Mouse (Mus musculus) CH12.LX (cell line): ENCODE measurements around the gene Gm10770. TPM values are rescaled to one million over a fixed set of nuclear protein-coding genes. Genes with fewer than 3 reads are reported as not detected.

Source experiments
- DNase-seq: peaks from one replicate; pipeline ENCODE4 v3.0.0-alpha.2; 2013; ENCODE audit errors: extremely low read depth
- H3K27ac ChIP-seq: 2 replicates; pipeline ENCODE4 v1.5.1; 2012; ENCODE audit warnings: low read depth, mild to moderate bottlenecking, control low read depth, moderate library complexity; ENCODE audit not compliant: insufficient read depth
- H3K27me3 ChIP-seq: replicated peaks from 2 replicates; pipeline ENCODE3; 2012; ENCODE audit warnings: inconsistent platforms
- H3K36me3 ChIP-seq, 2 experiments: replicated peaks in 1 of 2; 2 replicates each; pipeline versions ENCODE3 to v1.6.1; 2012; ENCODE audit warnings: inconsistent platforms in 1 of 2, low read length in 1 of 2, mild to moderate bottlenecking in 1 of 2, mixed read lengths in 1 of 2, moderate library complexity in 1 of 2; ENCODE audit not compliant: control insufficient read depth in 1 of 2, insufficient read depth in 1 of 2
- H3K4me1 ChIP-seq, 2 experiments: 2 replicates each; pipeline ENCODE4 v1.6.1; 2012; ENCODE audit warnings: inconsistent platforms in 1 of 2, moderate library complexity in 1 of 2; ENCODE audit not compliant: insufficient read depth in 2 of 2, control insufficient read depth in 1 of 2
- H3K4me2 ChIP-seq: 2 replicates; pipeline ENCODE4 v1.6.1; 2012; ENCODE audit warnings: low read depth, mild to moderate bottlenecking, control low read depth; ENCODE audit not compliant: poor library complexity, insufficient read depth, severe bottlenecking
- H3K4me3 ChIP-seq, 3 experiments: fragments of 150-350 bp in 1 of 3; sonication (generic) in 1 of 3; replicated peaks in 1 of 3; 2 replicates each; pipeline versions ENCODE3 to v1.5.1; 2011 to 2012; ENCODE audit warnings: low read depth in 2 of 3, low read length in 2 of 3, mild to moderate bottlenecking in 2 of 3, moderate library complexity in 2 of 3, control low read depth in 1 of 3, improper control_type of control experiment in 1 of 3, inconsistent platforms in 1 of 3, mixed read lengths in 1 of 3; ENCODE audit not compliant: poor library complexity in 1 of 3
- H3K79me2 ChIP-seq: replicated peaks from 2 replicates; pipeline ENCODE4 v1.6.1; 2012; ENCODE audit warnings: mild to moderate bottlenecking, moderate library complexity; ENCODE audit not compliant: control insufficient read depth, poor library complexity, insufficient read depth, severe bottlenecking; ENCODE audit errors: extremely low read depth
- H3K9ac ChIP-seq: 2 replicates; pipeline ENCODE4 v1.6.1; 2012; ENCODE audit warnings: low read depth, mild to moderate bottlenecking, control low read depth, moderate library complexity; ENCODE audit not compliant: insufficient read depth
- H3K9me3 ChIP-seq: replicated peaks from 2 replicates; pipeline ENCODE3; 2012; ENCODE audit warnings: low read length, inconsistent platforms, mixed read lengths
- BHLHE40 ChIP-seq: IDR thresholded peaks from 2 replicates; pipeline ENCODE4 v1.6.1; 2011; ENCODE audit warnings: mild to moderate bottlenecking, low read depth, low read length, improper control_type of control experiment
- CHD1 ChIP-seq: IDR thresholded peaks from 2 replicates; pipeline ENCODE4 v1.6.1; 2012; ENCODE audit warnings: low read depth, low read length, improper control_type of control experiment, inconsistent platforms
- CHD2 ChIP-seq: IDR thresholded peaks from 2 replicates; pipeline ENCODE4 v1.6.1; 2011; ENCODE audit warnings: low read length, improper control_type of control experiment
- CTCF ChIP-seq, 2 experiments: IDR thresholded peaks in 1 of 2; conservative IDR thresholded peaks in 1 of 2; 2 replicates each; pipeline ENCODE4 v1.5.1; 2011 to 2012; ENCODE audit warnings: low read depth in 2 of 2, low read length in 2 of 2, improper control_type of control experiment in 1 of 2, inconsistent platforms in 1 of 2, mild to moderate bottlenecking in 1 of 2, moderate library complexity in 1 of 2
- E2F4 ChIP-seq: IDR thresholded peaks from 2 replicates; pipeline ENCODE4 v1.6.1; 2011; ENCODE audit warnings: low read depth, low read length, improper control_type of control experiment; ENCODE audit not compliant: insufficient replicate concordance
- EP300 ChIP-seq: IDR thresholded peaks from 2 replicates; pipeline ENCODE4 v1.6.1; 2011; ENCODE audit warnings: low read length, improper control_type of control experiment
- ETS1 ChIP-seq: conservative IDR thresholded peaks from 2 replicates; pipeline ENCODE4 v1.6.1; 2012; ENCODE audit warnings: low read depth, mild to moderate bottlenecking, inconsistent platforms, low read length, improper control_type of control experiment, moderate library complexity
- GABPA ChIP-seq: IDR thresholded peaks from 2 replicates; pipeline ENCODE4 v1.6.1; 2012; ENCODE audit warnings: low read depth, low read length, improper control_type of control experiment, inconsistent platforms; ENCODE audit not compliant: insufficient replicate concordance
- HCFC1 ChIP-seq: IDR thresholded peaks from 2 replicates; pipeline ENCODE4 v1.6.1; 2012; ENCODE audit warnings: low read depth, mild to moderate bottlenecking, inconsistent platforms, low read length, improper control_type of control experiment
- IRF4 ChIP-seq: IDR thresholded peaks from 2 replicates; pipeline ENCODE4 v1.6.1; 2014; ENCODE audit warnings: low read depth, mild to moderate bottlenecking, inconsistent platforms, low read length, improper control_type of control experiment
- JUN ChIP-seq: IDR thresholded peaks from 2 replicates; pipeline ENCODE4 v1.6.1; 2011; ENCODE audit warnings: low read depth, mild to moderate bottlenecking, low read length, improper control_type of control experiment, moderate library complexity; ENCODE audit not compliant: insufficient read depth
- JUND ChIP-seq: conservative IDR thresholded peaks from 2 replicates; pipeline ENCODE4 v1.6.1; 2011; ENCODE audit warnings: low read depth, low read length, improper control_type of control experiment
- KAT2A ChIP-seq: IDR thresholded peaks from 2 replicates; pipeline ENCODE4 v1.6.1; 2012; ENCODE audit warnings: low read length, improper control_type of control experiment, inconsistent platforms; ENCODE audit not compliant: insufficient replicate concordance
- MAFK ChIP-seq: IDR thresholded peaks from 2 replicates; pipeline ENCODE4 v1.6.1; 2011; ENCODE audit warnings: low read length, improper control_type of control experiment; ENCODE audit not compliant: insufficient replicate concordance
- MAZ ChIP-seq: IDR thresholded peaks from 2 replicates; pipeline ENCODE4 v1.6.1; 2012; ENCODE audit warnings: low read depth, mild to moderate bottlenecking, inconsistent platforms, low read length, improper control_type of control experiment, moderate library complexity
- MEF2A ChIP-seq: IDR thresholded peaks from 2 replicates; pipeline ENCODE4 v1.6.1; 2014; ENCODE audit warnings: low read depth, mild to moderate bottlenecking, inconsistent platforms, low read length, improper control_type of control experiment, borderline replicate concordance
- MXI1 ChIP-seq: IDR thresholded peaks from 2 replicates; pipeline ENCODE4 v1.6.1; 2011; ENCODE audit warnings: mild to moderate bottlenecking, low read depth, low read length, improper control_type of control experiment
- NELFE ChIP-seq: IDR thresholded peaks from 2 replicates; pipeline ENCODE4 v1.6.1; 2011; ENCODE audit warnings: low read depth, low read length, improper control_type of control experiment
- POLR2A ChIP-seq: IDR thresholded peaks from 2 replicates; pipeline ENCODE4 v1.6.1; 2011; ENCODE audit warnings: low read depth, mild to moderate bottlenecking, improper control_type of control experiment, low read length
- POLR2AphosphoS2 ChIP-seq: IDR thresholded peaks from 2 replicates; pipeline ENCODE4 v1.6.1; 2011; ENCODE audit warnings: low read depth, low read length, improper control_type of control experiment
- RCOR1 ChIP-seq: conservative IDR thresholded peaks from 2 replicates; pipeline ENCODE4 v1.6.1; 2012; ENCODE audit warnings: low read depth, mild to moderate bottlenecking, inconsistent platforms, low read length, improper control_type of control experiment
- SIN3A ChIP-seq: IDR thresholded peaks from 2 replicates; pipeline ENCODE4 v1.6.1; 2012; ENCODE audit warnings: low read length, improper control_type of control experiment, inconsistent platforms
- SMC3 ChIP-seq: IDR thresholded peaks from 2 replicates; pipeline ENCODE4 v1.6.1; 2011; ENCODE audit warnings: low read depth, low read length, improper control_type of control experiment
- TCF12 ChIP-seq: IDR thresholded peaks from 2 replicates; pipeline ENCODE4 v1.6.1; 2014; ENCODE audit warnings: low read depth, mild to moderate bottlenecking, inconsistent platforms, low read length, improper control_type of control experiment
- UBTF ChIP-seq: IDR thresholded peaks from 2 replicates; pipeline ENCODE4 v1.6.1; 2012; ENCODE audit warnings: low read depth, mild to moderate bottlenecking, inconsistent platforms, low read length, improper control_type of control experiment, moderate library complexity
- USF1 ChIP-seq: IDR thresholded peaks from 2 replicates; pipeline ENCODE4 v1.6.1; 2014; ENCODE audit warnings: low read depth, mild to moderate bottlenecking, inconsistent platforms, low read length, improper control_type of control experiment
- ZC3H11A ChIP-seq: IDR thresholded peaks from 2 replicates; pipeline ENCODE4 v1.6.1; 2012; ENCODE audit warnings: low read depth, mild to moderate bottlenecking, inconsistent platforms, low read length, improper control_type of control experiment
- ZKSCAN1 ChIP-seq: IDR thresholded peaks from 2 replicates; pipeline ENCODE4 v1.6.1; 2012; ENCODE audit warnings: low read depth, inconsistent platforms, low read length, improper control_type of control experiment, borderline replicate concordance
- ZMIZ1 ChIP-seq: IDR thresholded peaks from 2 replicates; pipeline ENCODE4 v1.6.1; 2012; ENCODE audit warnings: low read depth, mild to moderate bottlenecking, inconsistent platforms, low read length, improper control_type of control experiment
- ZNF384 ChIP-seq: IDR thresholded peaks from 2 replicates; pipeline ENCODE4 v1.6.1; 2012; ENCODE audit warnings: low read depth, low read length, improper control_type of control experiment, inconsistent platforms
- dilution Hi-C: fragments of 300-500 bp; cut with MboI; formaldehyde crosslinking; loops from 2 replicates; pipeline ENCODE4 v1.14.3; 2020; ENCODE audit warnings: low sequenced_read_pairs; ENCODE audit not compliant: extremely low pct_unique_long_range_greater_than_20kb, extremely low pct_ligation_motif_present
- in situ Hi-C: fragments of 300-500 bp; cut with MboI; formaldehyde crosslinking; loops from 3 replicates; pipeline ENCODE4 v1.14.3; 2019; ENCODE audit warnings: low sequenced_read_pairs, low pct_ligation_motif_present, low pct_unique_long_range_greater_than_20kb, mixed read lengths
- polyA plus RNA-seq: library from polyadenylated mRNA; unstranded; fragments of >175 nt; gene quantifications from 2 replicates; pipeline ENCODE4 v1.2.1, GENCODE M21; 2012; ENCODE audit warnings: low read depth; ENCODE audit not compliant: insufficient read length
- total RNA-seq, 2 experiments: library from RNA; depleted of rRNA; stranded (reverse); fragments of 300-350 nt in 1 of 2; fragments of >200 nt in 1 of 2; gene quantifications; 2 replicates each; pipeline ENCODE4 v1.2.3; 2012 to 2014

Gm10770 gene
- total and polyA plus RNA-seq, 3 experiments: not detected

DNA sequence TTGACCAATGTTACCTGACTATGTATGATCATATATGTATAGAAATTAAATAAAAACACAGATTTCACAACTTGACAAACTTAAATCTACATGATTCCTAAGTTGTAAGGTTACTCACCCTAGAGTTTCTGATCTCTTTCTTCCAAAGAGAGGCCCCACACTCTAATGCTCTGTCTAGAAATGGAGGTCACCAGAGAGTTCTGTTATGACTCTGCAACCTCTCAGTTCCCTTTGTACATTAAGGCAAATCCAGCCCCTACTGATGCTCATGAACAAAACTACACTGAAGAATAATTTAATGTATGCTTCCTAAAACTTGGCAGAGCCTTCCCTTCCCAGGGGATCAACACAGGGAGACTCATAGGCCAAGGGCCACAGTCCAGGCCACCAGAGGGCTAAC is 12.8 kb downstream of the Gm10770 start:
- no peak overlapping the region for H3K27ac ChIP-seq
- TF ChIP-seq BHLHE40: peak; percentile 22; the same call in 1 of the 2 replicates
- no peak for TF ChIP-seq TCF12
- TF ChIP-seq IRF4: peak; percentile 98
- peak; percentile 87; the same call in 1 of the 2 replicates for TF ChIP-seq RCOR1
- peak; percentile 87 for TF ChIP-seq JUN
- peak; percentile 63 for TF ChIP-seq MEF2A
- peak; percentile 39; the same call in 1 of the 2 replicates for TF ChIP-seq CHD2
- TF ChIP-seq JUND: peak; percentile 97
- TF ChIP-seq ZC3H11A: no peak
- peak; percentile 97 for TF ChIP-seq EP300
- TF ChIP-seq POLR2A: no peak
- H3K79me2 ChIP-seq: no peaks in the 10 kb centered on the region
- no peak overlapping the region for H3K4me2 ChIP-seq
- in situ Hi-C loops: no loop called here
- H3K36me3 ChIP-seq: no peaks in the 10 kb centered on the region
- H3K9ac ChIP-seq: no peak overlapping the region
- H3K27me3 ChIP-seq: no peaks in the 10 kb centered on the region
- dilution Hi-C loops: no loop called here
- DNase-seq: peak; percentile 66
- peaks cover 3 to 10% of the 10 kb centered on the region in 2 experiments; a peak in 3 of 4 replicates for H3K4me1 ChIP-seq
- no peak overlapping the region for H3K4me3 ChIP-seq
- H3K9me3 ChIP-seq: no peaks in the 10 kb centered on the region

DNA sequence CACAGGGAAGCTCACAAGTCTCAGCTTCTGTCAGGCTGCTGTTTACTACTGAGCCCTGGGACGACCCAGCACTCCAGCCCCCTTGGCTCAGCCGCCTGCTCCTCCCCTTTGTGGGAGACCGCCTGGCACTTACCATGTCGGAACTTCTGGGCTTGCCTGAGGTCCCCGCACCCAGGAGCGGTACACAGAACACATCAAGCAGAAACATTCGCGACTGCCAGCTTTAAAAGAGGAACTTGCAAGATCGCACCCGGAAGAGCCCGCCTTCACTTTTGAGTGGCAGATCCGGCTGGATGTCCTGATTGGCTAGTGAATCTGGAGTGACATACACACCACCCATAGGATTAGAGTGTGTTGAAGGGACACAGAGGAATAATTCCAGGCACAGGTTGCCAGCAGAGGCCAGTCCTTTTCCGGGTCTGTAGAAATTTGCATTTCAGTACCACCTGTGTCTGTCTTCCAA is 43.0 kb downstream of the Gm10770 start, which contains the start of gene Zfp120:
Gene Zfp120, minus strand, starts transcription at position 274 of the 463 bp plus-strand sequence.
- peak; percentile 98 for DNase-seq
- H3K4me3 ChIP-seq: peak within 1 kb of the TSS; percentile 63 to 91 (median 80)
- peak within 1 kb of the TSS; percentile 94 for H3K4me2 ChIP-seq
- peak within 1 kb of the TSS; percentile 44; the same call in 1 of the 2 replicates for H3K27ac ChIP-seq
- H3K36me3 ChIP-seq: peaks cover 4 to 16% of the 10 kb centered on the region in 2 experiments
- H3K9me3 ChIP-seq: no peaks in the 10 kb centered on the region
- H3K79me2 ChIP-seq: peaks cover 26% of the 10 kb centered on the region
- H3K9ac ChIP-seq: peak within 1 kb of the TSS; percentile 68
- dilution Hi-C loops (no loop called here), in situ Hi-C loops (loop anchor here (25.0 kb wide), 1 partner anchor 351 kb away; the partner anchor contains the start of gene Zfp345)
- no peaks in the 10 kb centered on the region for H3K27me3 ChIP-seq
- H3K4me1 ChIP-seq: peaks cover 3 to 16% of the 10 kb centered on the region in 2 experiments; a peak in 2 of 4 replicates
- peak; percentile 96 for TF ChIP-seq CHD2
- peak; percentile 72 for TF ChIP-seq ZMIZ1
- peak; percentile 27; the same call in 1 of the 2 replicates for TF ChIP-seq MEF2A
- TF ChIP-seq ZKSCAN1: no peak
- TF ChIP-seq EP300: no peak
- no peak for TF ChIP-seq POLR2AphosphoS2
- TF ChIP-seq E2F4: no peak
- 0 out of 2 replicates have a peak, but pooled peaks have one; percentile 74 for TF ChIP-seq MAZ
- TF ChIP-seq NELFE: peak; percentile 84
- 0 out of 2 replicates have a peak, but pooled peaks have one; percentile 35 for TF ChIP-seq CHD1
- no peak for TF ChIP-seq MAFK
- no peak for TF ChIP-seq USF1
- peak; percentile 60; the same call in 1 of the 2 replicates for TF ChIP-seq IRF4
- no peak for TF ChIP-seq BHLHE40
- TF ChIP-seq ZC3H11A: no peak
- peak; percentile 88 for TF ChIP-seq SIN3A
- no peak for TF ChIP-seq SMC3
- TF ChIP-seq UBTF: no peak
- TF ChIP-seq ZNF384: no peak
- peak; percentile 65; the same call in 1 of the 2 replicates for TF ChIP-seq MXI1
- TF ChIP-seq RCOR1: no peak
- TF ChIP-seq CTCF (conservative IDR thresholded peaks at IDR 0.05 in 1 of 2, IDR thresholded peaks at IDR 0.05 in 1 of 2; ENCODE audit: low read depth in 2 of 2, low read length in 2 of 2): no peak
- TF ChIP-seq ETS1: peak; percentile 43; the same call in 1 of the 2 replicates
- TF ChIP-seq HCFC1: peak; percentile 82
- peak; percentile 76; the same call in 1 of the 2 replicates for TF ChIP-seq KAT2A
- TF ChIP-seq GABPA: no peak
